Mouse (Mus musculus) megakaryocyte progenitor cell, adult 5-6 weeks (primary cell): ENCODE measurements around the gene Prss46. TPM values are rescaled to one million over a fixed set of nuclear protein-coding genes. Genes with fewer than 3 reads are reported as not detected.
"Not testable (repeated sequence)": the region's sequence is repeated elsewhere in the genome, so short reads cannot be mapped to it uniquely, and the experiment has no call there.

Experiments
- ATAC-seq: replicated peaks from 2 replicates; pipeline ENCODE4 v1.8.0; 2016; ENCODE audit warnings: mild to moderate bottlenecking, moderate TSS enrichment, inconsistent platforms; ENCODE audit not compliant: poor library complexity
- total RNA-seq, 2 experiments: library from RNA; stranded (forward) in 1 of 2; stranded (reverse) in 1 of 2; fragments of 157-497, 149-512 nt in 1 of 2; fragments of 200-1000 nt in 1 of 2; gene quantifications; 2 replicates each; pipeline versions ENCODE4 v1.2.3 to v1.2.4; 2015 to 2017

Prss46 gene
- total RNA-seq (2015): not detected in 2 replicates
- not detected in 2 replicates for total RNA-seq (2017)

GRCm38 (mm10) chr9:110844206-110844605 lies at the start of gene Prss46:
Gene Prss46, plus strand, starts transcription at chr9:110844506.
- ATAC-seq: no peak

DNA sequence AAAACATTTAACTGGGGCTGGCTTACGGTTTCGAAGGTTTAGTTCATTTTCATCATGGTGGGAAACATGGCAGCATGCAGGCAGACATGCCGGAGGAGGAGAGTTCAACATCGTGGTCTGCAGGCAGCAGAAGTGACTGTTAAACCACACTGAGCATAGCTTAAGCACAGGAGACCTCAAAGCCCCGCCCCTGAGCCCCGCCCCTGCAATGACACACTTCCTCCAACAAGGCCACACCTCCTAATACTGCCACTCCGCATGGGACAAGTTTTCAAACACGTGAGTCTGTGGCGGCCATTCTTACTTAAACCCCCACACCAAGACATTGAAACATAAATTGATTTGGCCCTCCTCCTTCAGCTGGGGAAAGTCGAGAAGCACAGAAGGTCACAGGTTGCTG lies 47.3 kb upstream of the Prss46 start:
- peak; percentile 52 for ATAC-seq

DNA sequence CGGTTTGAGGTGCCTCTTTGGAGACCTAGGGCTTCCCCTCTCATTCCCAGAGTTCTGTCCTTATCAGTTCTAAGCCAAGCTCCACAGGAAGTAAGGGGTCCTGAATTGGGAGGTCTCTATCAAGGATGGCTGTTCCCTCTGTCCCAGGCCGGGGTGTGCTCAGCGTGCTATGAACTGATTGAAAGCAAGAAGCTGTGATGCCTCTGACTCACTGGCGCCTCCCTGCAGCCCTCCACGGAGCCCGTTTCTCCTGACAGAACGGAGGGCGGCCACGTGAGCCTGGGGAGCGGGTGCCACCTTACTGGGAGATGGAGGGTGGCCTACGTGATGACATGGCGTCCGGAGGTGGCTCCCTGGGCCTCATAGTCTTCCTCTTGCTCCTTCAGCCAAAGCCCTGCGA lies 46.4 kb upstream of the Prss46 start, which contains the start of gene Prss42:
Gene Prss42 (plus strand): TSS at position 301 of the 400 bp plus-strand sequence.
- ATAC-seq: no peak

GRCm38 (mm10) chr9:110800834-110801479 lies 43.3 kb upstream of the Prss46 start:
- no peak for ATAC-seq

GRCm38 (mm10) chr9:110803294-110803693 lies 41.0 kb upstream of the Prss46 start:
- peak; percentile 52; the same call in 1 of the 2 replicates for ATAC-seq

DNA sequence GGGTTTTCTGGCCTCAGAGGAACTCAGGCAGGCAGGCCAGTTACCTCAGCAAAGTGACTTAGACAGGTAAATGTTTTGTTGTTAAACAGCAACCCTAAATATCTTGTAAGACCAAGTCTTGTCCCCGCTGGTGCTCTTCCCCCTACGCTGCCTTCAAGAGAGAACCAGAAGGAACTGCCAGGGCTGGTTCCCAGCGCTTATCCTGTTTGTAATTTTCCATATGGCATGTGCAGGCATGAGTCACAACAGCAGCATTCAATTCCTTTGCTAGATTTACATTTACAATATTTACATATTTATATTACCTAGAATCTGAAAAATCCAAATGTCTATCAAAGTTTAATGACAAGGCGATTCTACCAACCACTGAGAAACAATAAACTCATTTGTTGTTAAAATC lies 34.3 kb upstream of the Prss46 start:
- no peak for ATAC-seq

DNA sequence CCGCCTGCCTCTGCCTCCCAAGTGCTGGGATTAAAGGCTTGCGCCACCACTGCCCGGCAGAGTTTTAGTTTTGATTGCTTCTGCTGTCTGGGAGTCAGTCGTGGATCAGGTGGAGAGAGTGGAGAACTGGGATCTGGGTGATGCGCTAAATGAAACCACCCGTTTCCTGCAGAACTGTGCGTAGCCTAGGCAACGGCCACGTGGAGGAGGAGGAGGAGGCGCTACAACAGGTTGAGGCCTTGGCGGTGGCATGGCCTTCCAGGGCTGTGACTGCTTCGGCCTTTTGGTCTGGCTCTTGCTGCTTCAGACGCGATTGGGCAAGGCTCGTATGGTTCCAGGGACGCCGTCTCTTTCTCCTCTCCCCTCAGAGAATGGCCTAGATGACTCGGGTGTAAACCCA lies 30.5 kb upstream of the Prss46 start, which contains the start of gene Prss44:
Gene Prss44 (plus strand): TSS at position 206 of the 400 bp plus-strand sequence.
- 0 out of 2 replicates have a peak, but pooled peaks have one; percentile 26 for ATAC-seq

DNA sequence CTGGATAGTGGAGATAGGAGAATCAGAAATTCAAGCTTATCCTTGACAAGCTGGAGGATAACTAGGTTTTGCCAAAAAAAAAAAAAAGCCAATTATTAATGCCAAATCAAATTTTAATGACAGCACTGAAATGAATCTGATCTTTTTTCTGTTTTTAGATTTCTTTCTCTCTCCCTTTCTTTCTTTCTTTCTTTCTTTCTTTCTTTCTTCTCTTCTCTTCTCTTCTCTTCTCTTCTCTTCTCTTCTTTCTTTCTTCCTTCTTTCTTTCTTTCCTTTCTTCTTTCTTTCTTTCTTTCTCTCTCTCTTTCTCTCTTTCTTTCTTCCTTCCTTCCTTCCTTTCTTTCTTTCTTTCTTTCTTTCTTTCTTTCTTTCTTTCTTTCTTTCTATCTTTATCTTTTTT lies 23.8 kb upstream of the Prss46 start:
- not testable (repeated sequence) for ATAC-seq

DNA sequence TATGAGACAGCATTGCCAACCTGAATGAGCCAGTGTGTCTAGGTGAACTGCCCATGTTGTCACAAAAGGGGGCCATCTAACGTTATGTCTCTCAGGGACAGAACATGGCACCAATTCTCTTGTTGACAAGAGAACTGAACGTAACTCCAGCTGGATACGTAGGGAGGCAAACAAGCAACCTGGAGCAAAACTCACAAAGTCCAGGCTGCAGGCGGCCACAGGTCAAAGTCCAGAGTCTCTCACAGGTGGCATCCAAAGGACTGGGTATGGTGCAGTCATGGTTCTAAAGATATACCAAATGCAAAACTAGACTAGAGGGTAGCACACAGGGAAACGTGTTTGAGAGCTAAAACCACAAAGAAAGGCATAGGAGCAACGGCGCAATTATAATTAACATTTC lies 22.9 kb upstream of the Prss46 start:
- ATAC-seq: no peak

- no peak for ATAC-seq
These were observed 18.9 kb upstream of the Prss46 start for GRCm38 (mm10) chr9:110825426-110825825.

DNA sequence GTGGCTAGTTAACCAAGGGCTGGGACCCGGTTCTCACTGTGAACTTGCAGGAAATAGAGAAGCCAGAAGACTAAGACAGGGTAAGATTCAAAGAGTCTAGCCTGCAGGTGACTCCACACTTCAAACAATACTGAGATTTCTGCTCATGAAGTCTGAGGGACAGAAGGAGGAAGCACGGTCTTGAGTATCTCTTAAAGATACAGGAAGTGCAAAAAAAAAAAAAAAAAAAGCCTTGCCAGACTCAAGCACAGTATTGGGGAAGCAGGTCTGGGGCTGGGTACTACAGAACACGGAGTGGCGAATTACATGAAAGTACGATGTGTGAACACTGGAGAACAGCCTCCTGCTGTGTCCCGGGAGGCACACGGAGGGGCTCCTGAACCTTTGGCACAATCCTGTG lies 18.5 kb upstream of the Prss46 start:
- ATAC-seq: peak; percentile 84

- no peak for ATAC-seq
These were observed 17.9 kb upstream of the Prss46 start, which contains the start of gene Prss43 for GRCm38 (mm10) chr9:110826390-110826789. Gene Prss43, plus strand, starts transcription at chr9:110826690.

DNA sequence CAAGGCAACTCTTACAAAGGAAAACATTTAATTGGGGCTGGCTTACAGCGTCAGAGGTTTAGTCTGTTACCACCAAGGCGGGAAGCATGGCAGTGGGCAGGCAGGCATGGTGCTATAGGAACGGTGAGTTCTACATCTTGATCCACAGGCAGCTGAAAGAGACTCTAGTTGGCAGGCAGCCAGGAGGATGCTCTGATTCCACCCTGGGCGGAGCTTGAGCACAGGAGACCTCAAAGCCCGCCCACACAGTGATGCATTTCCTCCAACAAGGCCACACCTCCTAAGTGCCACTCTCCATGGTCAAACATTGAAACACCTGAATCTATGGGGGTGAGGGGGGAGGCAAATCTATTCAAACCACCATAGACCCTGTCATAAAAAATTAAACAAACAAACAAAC lies 11.3 kb upstream of the Prss46 start:
- ATAC-seq: peak; percentile 34; the same call in 1 of the 2 replicates

- no peak for ATAC-seq
These were observed 9.9 kb upstream of the Prss46 start, which contains the start of gene Prss45 for GRCm38 (mm10) chr9:110834411-110834810. Gene Prss45, plus strand, starts transcription at chr9:110834588.

GRCm38 (mm10) chr9:110834961-110835360 lies 9.3 kb upstream of the Prss46 start:
- ATAC-seq: no peak

GRCm38 (mm10) chr9:110836112-110836511 lies 8.2 kb upstream of the Prss46 start:
- no peak for ATAC-seq

GRCm38 (mm10) chr9:110840905-110841304 lies 3.4 kb upstream of the Prss46 start:
- peak; percentile 32; the same call in 1 of the 2 replicates for ATAC-seq

- peak; percentile 69 for ATAC-seq
These were observed 2.9 kb upstream of the Prss46 start for GRCm38 (mm10) chr9:110841438-110841837.

GRCm38 (mm10) chr9:110849162-110849561 lies 4.9 kb downstream of the Prss46 start:
- no peak for ATAC-seq

- ATAC-seq: no peak
These were observed 11.6 kb downstream of the Prss46 start for GRCm38 (mm10) chr9:110855903-110856302.

GRCm38 (mm10) chr9:110856920-110857319 lies 12.6 kb downstream of the Prss46 start:
- ATAC-seq: no peak

- peak; percentile 50 for ATAC-seq
These were observed 13.6 kb downstream of the Prss46 start, which contains the start of gene Prss50 for GRCm38 (mm10) chr9:110857781-110858472. Gene Prss50, plus strand, starts transcription at chr9:110857967.
